Mouse (Mus musculus) midbrain, postnatal 0 days (tissue): ENCODE results near the gene Flywch1. TPM values are rescaled to one million over a fixed set of nuclear protein-coding genes. Genes with fewer than 3 reads are reported as not detected.
A peak's percentile ranks its signal among the peaks of the same experiment; 100 is the strongest.

Experiments used
- ATAC-seq: fragments of 200-750 bp; cut with Nextera tagmentation; 2 replicates; pipeline ENCODE4 v1.8.0; 2017; ENCODE audit warnings: moderate number of reproducible peaks, mild to moderate bottlenecking, moderate TSS enrichment, moderate library complexity; ENCODE audit not compliant: low FRiP score
- DNase-seq: peaks from one replicate; pipeline ENCODE4 v3.0.0-alpha.2; 2015; ENCODE audit warnings: low spot score
- H3K27ac ChIP-seq: fragments of 300-500 bp; sonication (generic); 2 replicates; pipeline ENCODE4 v1.5.1; 2014; ENCODE audit warnings: low read depth, mild to moderate bottlenecking, low read length, mixed read lengths
- H3K27me3 ChIP-seq: fragments of 300-500 bp; sonication (generic); 2 replicates; pipeline ENCODE4 v1.6.1; 2014; ENCODE audit warnings: low read length, control low read depth, mixed read lengths; ENCODE audit not compliant: insufficient read depth
- H3K36me3 ChIP-seq: fragments of 300-500 bp; sonication (generic); 2 replicates; pipeline ENCODE4 v1.6.1; 2014; ENCODE audit warnings: low read length, control low read depth, mixed read lengths; ENCODE audit not compliant: insufficient read depth
- H3K4me1 ChIP-seq: fragments of 300-500 bp; sonication (generic); 2 replicates; pipeline ENCODE4 v1.6.1; 2014; ENCODE audit warnings: mild to moderate bottlenecking, control low read depth, antibody characterized with exemption, low read length, mixed read lengths; ENCODE audit not compliant: insufficient read depth
- H3K4me2 ChIP-seq: fragments of 300-500 bp; sonication (generic); 2 replicates; pipeline ENCODE4 v1.6.1; 2014; ENCODE audit warnings: low read depth, mild to moderate bottlenecking, low read length, mixed read lengths; ENCODE audit not compliant: poor library complexity, severe bottlenecking
- H3K4me3 ChIP-seq: fragments of 300-500 bp; sonication (generic); 2 replicates; pipeline ENCODE4 v1.5.1; 2014; ENCODE audit warnings: low read depth, mild to moderate bottlenecking, low read length, moderate library complexity
- H3K9ac ChIP-seq: fragments of 300-500 bp; sonication (generic); replicated peaks from 2 replicates; pipeline ENCODE4 v1.6.1; 2014; ENCODE audit warnings: mild to moderate bottlenecking, low read length, moderate library complexity, mixed read lengths; ENCODE audit not compliant: poor library complexity, severe bottlenecking
- H3K9me3 ChIP-seq: fragments of 300-500 bp; sonication (generic); 2 replicates; pipeline ENCODE4 v1.6.1; 2016; ENCODE audit warnings: low read length, control low read depth
- CTCF ChIP-seq: IDR thresholded peaks from 2 replicates; pipeline ENCODE4 v1.5.1; 2016; ENCODE audit warnings: antibody characterized with exemption, mild to moderate bottlenecking
- WGBS: fragments of 180-500 bp; shearing (Covaris S2); extraction: QIAGEN DNeasy Blood & Tissue Kit; methylation state at CpG from one replicate; pipeline ENCODE4 v1.1.7; 2014; 5-methylcytosine and 5-hydroxymethylcytosine counted together
- polyA plus RNA-seq: library from polyadenylated mRNA; unstranded; fragments of >200 nt; fragmentation: Nextera tagmentation; extraction: Ambion mirVana; gene quantifications from 2 replicates; pipeline ENCODE4 v1.2.1, GENCODE M21; 2015
- total RNA-seq: library from RNA; depleted of rRNA; stranded (reverse); fragments of >200 nt; gene quantifications from 2 replicates; pipeline ENCODE4 v1.2.3, GENCODE M21; 2014

The Flywch1 gene
- total and polyA plus RNA-seq, 2 experiments from 2014 or later, result 188 to 248 TPM

DNA sequence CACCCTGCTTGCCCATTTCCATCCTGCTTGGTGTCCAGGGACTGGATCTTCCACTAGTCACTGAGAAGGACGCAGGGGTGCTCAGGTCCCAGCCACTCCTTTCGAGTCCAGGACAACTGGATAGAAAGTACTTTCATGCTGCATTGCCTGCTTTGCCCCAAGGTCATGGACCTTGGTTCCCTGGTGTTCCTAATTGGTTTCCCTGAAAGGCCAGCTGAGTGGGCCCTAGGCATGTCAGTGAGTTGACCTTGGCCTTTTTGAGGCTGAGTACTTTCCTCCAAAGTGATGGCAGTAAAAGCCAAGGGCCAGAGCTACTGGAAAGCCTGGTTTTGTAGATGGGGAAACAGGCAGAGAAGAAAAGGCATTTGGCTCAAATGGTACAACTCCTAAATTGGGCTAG is 49.5 kb downstream of the Flywch1 start:
- H3K4me2 ChIP-seq, result no peak overlapping the region
- H3K4me1 ChIP-seq, result 0 out of 2 replicates have a peak, but pooled peaks cover 5% of the 10 kb centered on the region
- H3K9me3 ChIP-seq, result no peaks in the 10 kb centered on the region
- no peak overlapping the region for H3K4me3 ChIP-seq
- 69% methylated on average over 2 of the region's 2 CpGs for WGBS
- H3K36me3 ChIP-seq, result no peaks in the 10 kb centered on the region
- TF ChIP-seq CTCF, result no peak
- DNase-seq, result no peak
- H3K27me3 ChIP-seq, result no peaks in the 10 kb centered on the region
- no peak for ATAC-seq
- H3K9ac ChIP-seq, result no peak overlapping the region
- H3K27ac ChIP-seq, result no peak overlapping the region

DNA sequence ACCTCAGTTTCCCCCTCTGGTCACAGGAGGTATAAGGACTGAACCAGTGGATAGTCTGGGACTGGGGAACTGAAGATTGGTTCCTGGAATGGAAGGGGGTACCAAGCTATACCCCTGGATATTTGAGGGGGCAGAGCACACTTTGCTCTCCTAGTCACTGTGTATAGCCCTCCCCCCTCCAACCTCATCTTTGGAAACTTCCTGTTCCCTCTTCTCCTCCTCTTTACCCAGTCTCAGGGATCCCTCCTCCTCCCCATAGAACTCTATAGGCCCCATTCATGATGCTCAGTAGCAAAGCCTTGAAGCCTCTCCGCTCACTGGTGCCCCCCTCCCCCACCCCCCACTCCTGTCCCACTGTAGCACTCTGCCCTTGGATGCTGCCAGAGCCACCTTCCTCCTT is 51.9 kb downstream of the Flywch1 start:
- no peak for TF ChIP-seq CTCF
- Histone ChIP-seq H3K4me3 (no peak overlapping the region), H3K27ac (no peak overlapping the region), H3K9me3 (no peaks in the 10 kb centered on the region), H3K4me1 (no peaks in the 10 kb centered on the region), H3K36me3 (no peaks in the 10 kb centered on the region), H3K4me2 (no peak overlapping the region), H3K9ac (no peak overlapping the region), H3K27me3 (no peaks in the 10 kb centered on the region)
- ATAC-seq (no peak), DNase-seq (no peak)
- WGBS, result 42% methylated on average over 1 of the region's 1 CpGs

DNA sequence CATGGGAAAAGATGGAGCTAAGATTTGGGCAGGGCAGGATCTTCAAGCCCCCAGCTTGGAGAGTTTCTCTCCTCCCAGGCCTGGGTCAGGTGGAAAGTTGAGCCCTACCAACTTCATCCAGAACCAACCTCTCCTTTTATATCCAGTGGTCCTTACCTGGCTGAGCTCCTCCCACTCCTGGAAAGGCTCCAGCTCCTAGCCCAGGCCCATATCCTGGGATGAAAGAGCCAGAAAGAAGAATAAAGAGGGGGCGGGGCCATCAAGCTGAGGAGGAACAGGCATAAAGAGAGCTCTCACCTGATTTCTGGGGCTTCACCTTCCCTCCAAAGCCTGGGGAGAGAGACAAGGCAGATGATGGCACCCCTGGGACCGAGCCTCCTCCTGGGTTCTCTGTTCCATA is 54.4 kb downstream of the Flywch1 start:
- H3K4me1 ChIP-seq, result no peaks in the 10 kb centered on the region
- no peak for ATAC-seq
- no peaks in the 10 kb centered on the region for H3K27me3 ChIP-seq
- no peak overlapping the region for H3K4me2 ChIP-seq
- WGBS, result 58% methylated on average over 2 of the region's 2 CpGs
- no peak overlapping the region for H3K4me3 ChIP-seq
- no peak overlapping the region for H3K9ac ChIP-seq
- DNase-seq, result no peak
- H3K9me3 ChIP-seq, result no peaks in the 10 kb centered on the region
- H3K27ac ChIP-seq, result no peak overlapping the region
- TF ChIP-seq CTCF, result no peak
- H3K36me3 ChIP-seq, result no peaks in the 10 kb centered on the region

DNA sequence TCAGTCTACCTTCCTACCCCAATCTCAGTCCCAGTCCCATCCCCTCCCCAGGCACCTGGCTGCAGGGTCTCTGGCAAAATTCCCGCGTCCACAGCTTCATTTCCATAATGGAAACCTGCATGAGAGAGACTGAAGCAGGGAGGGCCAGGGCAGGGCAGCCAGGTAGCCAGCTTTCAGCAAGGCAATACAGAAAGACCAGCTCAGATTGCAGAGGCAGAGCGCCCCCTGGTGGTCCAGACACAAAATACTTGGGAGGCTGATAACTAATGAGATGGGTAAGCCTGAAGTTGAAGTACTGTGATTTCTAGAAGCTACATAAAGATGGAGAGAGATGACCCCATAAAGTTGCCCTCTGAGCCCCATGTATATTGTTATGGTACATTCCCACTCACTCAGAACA is 65.2 kb downstream of the Flywch1 start:
- TF ChIP-seq CTCF, result peak; percentile 93
- no peaks in the 10 kb centered on the region for H3K36me3 ChIP-seq
- no peak overlapping the region for H3K9ac ChIP-seq
- WGBS, result 0% methylated on average over 3 of the region's 3 CpGs
- no peak overlapping the region for H3K4me2 ChIP-seq
- no peaks in the 10 kb centered on the region for H3K27me3 ChIP-seq
- H3K4me3 ChIP-seq, result no peak overlapping the region
- H3K9me3 ChIP-seq, result no peaks in the 10 kb centered on the region
- ATAC-seq, result peak; percentile 53; the same call in 1 of the 2 replicates
- H3K4me1 ChIP-seq, result no peaks in the 10 kb centered on the region
- H3K27ac ChIP-seq, result no peak overlapping the region
- peak; percentile 78 for DNase-seq

DNA sequence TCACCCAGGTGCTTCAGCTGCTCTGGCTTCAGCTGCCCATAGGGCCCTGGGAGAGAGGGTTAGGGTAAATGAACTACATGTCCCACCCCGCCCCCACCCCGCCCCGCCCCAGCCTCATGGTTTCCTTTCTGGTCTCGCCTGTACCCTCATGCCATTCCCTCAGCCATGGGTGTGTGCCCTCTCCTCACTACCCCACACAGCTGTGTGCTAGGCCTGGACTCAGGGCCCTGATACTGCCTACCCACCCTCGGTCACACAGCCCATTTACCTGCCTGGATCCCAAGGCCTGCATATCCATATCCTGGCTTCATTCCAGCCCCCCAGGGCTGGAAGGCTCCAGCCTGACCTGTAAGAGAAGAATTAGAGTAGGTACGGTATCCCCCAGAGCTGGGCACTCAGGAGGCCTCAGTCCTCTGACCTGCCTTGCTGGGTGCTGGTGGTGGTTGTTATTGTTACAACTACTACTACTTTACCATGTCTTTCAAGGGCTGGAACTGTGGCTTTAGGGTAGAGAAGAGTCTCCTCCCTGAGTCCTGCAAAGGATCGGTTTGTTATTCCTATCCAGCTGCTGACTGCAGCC is 65.8 kb downstream of the Flywch1 start:
- H3K4me1 ChIP-seq, result no peaks in the 10 kb centered on the region
- no peak overlapping the region for H3K4me2 ChIP-seq
- no peaks in the 10 kb centered on the region for H3K9me3 ChIP-seq
- ATAC-seq, result no peak
- no peak overlapping the region for H3K4me3 ChIP-seq
- no peak overlapping the region for H3K27ac ChIP-seq
- no peak for DNase-seq
- no peaks in the 10 kb centered on the region for H3K36me3 ChIP-seq
- 81% methylated on average over 7 of the region's 7 CpGs for WGBS
- no peak overlapping the region for H3K9ac ChIP-seq
- TF ChIP-seq CTCF, result no peak
- no peaks in the 10 kb centered on the region for H3K27me3 ChIP-seq

DNA sequence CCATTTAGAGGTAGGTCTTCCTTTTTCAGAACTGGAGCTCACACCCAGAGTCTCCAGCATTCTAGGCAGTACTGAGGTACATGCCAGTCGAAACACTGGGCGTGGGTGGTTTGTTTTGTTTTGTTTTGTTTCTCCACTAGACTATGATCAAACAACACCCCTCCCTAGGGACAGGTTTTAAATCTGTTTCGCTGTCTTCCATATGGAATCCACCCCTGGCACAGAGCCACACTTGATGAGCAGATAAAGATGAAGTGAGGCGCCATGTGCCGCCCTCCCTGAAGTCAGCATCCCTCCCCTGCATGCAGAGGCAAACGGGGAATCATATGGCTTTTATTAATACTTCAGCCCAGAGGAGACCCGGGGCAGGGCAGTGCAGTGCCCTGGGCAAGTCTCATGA is 66.7 kb downstream of the Flywch1 start:
- Histone ChIP-seq H3K4me3 (no peak overlapping the region), H3K27ac (no peak overlapping the region), H3K36me3 (no peaks in the 10 kb centered on the region), H3K9ac (no peak overlapping the region), H3K9me3 (no peaks in the 10 kb centered on the region), H3K4me2 (no peak overlapping the region), H3K27me3 (no peaks in the 10 kb centered on the region), H3K4me1 (no peaks in the 10 kb centered on the region)
- 54% methylated on average over 7 of the region's 7 CpGs for whole genome bisulfite sequencing
- peak; percentile 17 for DNase-seq
- no peak for TF ChIP-seq CTCF
- ATAC-seq, result no peak
